Mouse (Mus musculus) cerebellum, adult 11-12 months (tissue): Measurements from ENCODE around the gene Plekhg5.
A peak's percentile ranks its signal among the peaks of the same experiment; 100 is the strongest.

Source experiments
- DNase-seq: peaks from one replicate; pipeline ENCODE4 v3.0.0; 2022

The Plekhg5 gene

GRCm38 (mm10) chr4:152097911-152098799, 25.9 kb downstream of the Plekhg5 start:
- DNase-seq, result no peak

GRCm38 (mm10) chr4:152100541-152100940, 28.2 kb downstream of the Plekhg5 start:
- no peak for DNase-seq

GRCm38 (mm10) chr4:152101081-152101653, 28.9 kb downstream of the Plekhg5 start:
- DNase-seq, result no peak

GRCm38 (mm10) chr4:152101921-152102320, 29.6 kb downstream of the Plekhg5 start:
- no peak for DNase-seq

DNA sequence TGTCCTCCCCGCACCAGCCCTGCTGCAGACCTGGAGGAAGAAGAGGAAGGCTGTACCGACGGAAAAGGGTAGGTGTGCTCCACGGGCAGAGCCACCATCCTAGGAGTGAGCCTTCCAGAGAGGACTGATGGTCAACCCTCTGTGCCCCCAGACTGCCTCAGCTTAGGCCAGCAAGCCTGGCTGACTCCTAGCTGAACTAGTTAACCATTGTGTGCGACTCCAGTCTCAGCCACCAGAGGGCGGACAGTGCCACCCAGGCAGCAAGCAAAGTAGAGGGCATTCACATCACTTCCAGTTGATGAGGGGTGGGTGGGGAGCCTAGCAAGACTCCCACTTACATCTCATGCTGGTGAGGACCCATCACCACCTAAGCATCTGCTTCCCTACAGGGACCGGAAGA, 30.7 kb downstream of the Plekhg5 start:
- DNase-seq, result no peak

DNA sequence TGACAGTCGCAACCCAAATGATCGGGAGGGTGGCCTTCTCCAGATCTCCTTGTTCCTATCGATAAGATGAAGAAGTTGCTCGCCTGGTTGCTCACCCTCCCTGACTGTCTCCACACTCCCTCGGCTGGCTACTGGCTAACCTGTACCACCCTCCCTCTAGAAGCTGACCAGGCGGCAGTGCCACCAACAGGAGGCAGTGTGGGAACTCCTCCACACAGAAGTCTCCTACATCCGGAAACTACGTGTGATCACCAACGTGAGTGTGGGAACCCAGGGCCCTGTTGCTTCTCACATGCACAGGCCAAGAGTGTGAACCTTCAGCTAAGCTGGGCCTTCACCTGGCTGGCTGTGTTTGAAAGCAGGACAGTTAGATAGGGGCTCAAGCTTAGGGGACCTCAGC, 34.4 kb downstream of the Plekhg5 start:
- no peak for DNase-seq

- DNase-seq, result no peak
Observed at GRCm38 (mm10) chr4:152107493-152107892, 35.2 kb downstream of the Plekhg5 start.

- DNase-seq, result peak; percentile 37
Observed at GRCm38 (mm10) chr4:152107971-152108509, 35.7 kb downstream of the Plekhg5 start.

GRCm38 (mm10) chr4:152108673-152109072, 36.4 kb downstream of the Plekhg5 start:
- DNase-seq, result no peak

GRCm38 (mm10) chr4:152109509-152109908, 37.2 kb downstream of the Plekhg5 start:
- no peak for DNase-seq

DNA sequence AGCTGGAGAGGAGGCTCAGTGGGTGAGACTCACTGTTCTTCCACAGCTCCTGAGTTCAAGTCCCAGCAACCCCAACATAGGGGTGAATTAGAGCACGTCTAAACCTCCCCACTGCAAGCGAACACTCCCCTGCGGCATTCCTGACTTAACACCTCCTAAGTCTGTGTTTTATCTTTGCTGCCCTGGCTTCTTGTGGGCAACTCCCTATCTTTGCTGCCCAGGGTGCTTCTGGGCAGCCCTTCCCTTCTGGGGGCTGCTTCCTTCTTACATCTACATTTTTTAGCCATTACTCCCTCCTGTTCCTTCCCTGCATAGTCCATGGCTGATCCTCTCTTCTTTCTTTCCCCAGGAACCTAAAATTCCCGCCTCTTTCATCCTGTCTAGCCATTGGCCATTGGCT, 38.4 kb downstream of the Plekhg5 start:
- no peak for DNase-seq

DNA sequence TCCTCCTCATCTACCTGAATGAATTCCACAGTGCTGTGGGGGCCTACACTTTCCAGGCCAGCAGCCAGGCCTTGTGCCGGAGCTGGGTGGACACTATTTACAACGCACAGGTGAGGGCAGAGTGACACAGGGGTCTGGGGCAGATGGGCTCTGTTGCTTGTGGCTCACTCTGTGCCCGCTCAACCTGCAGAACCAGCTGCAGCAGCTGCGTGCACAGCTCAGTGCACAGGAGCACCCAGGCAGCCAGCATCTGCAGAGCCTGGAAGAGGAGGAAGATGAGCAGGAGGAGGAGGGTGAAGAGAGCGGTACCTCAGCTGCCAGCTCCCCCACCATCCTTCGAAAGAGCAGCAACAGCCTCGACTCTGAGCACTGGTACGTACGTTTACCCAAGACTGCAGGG, 40.0 kb downstream of the Plekhg5 start:
- no peak for DNase-seq

GRCm38 (mm10) chr4:152114080-152114479, 41.8 kb downstream of the Plekhg5 start:
- DNase-seq, result no peak

GRCm38 (mm10) chr4:152115921-152116612, 43.8 kb downstream of the Plekhg5 start, which contains the start of gene Tnfrsf25:
TSS of gene Tnfrsf25 (plus strand) at chr4:152115934.
- no peak for DNase-seq

DNA sequence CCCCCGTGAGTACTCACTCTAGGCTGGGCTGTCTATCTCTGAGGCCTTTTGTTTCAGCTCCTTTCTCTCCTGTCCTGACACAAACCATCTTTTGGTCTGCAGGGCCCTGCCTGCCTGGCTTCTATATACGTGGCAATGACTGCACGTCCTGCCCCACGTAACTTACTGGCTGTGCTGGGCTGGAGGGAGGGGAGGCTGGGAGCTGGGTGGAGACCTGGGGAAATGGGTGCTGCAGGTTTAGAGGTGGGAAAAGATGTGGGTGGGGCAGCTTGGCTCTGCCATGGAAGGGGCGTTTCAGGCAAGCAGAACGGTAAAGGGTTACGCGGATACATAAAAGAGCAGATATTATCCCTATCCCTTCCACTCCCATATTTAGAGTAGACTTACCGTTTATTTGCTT, 45.2 kb downstream of the Plekhg5 start:
- DNase-seq, result no peak

GRCm38 (mm10) chr4:152119396-152120292, 47.3 kb downstream of the Plekhg5 start:
- no peak for DNase-seq

- no peak for DNase-seq
Observed at GRCm38 (mm10) chr4:152120311-152121182, 48.2 kb downstream of the Plekhg5 start.

DNA sequence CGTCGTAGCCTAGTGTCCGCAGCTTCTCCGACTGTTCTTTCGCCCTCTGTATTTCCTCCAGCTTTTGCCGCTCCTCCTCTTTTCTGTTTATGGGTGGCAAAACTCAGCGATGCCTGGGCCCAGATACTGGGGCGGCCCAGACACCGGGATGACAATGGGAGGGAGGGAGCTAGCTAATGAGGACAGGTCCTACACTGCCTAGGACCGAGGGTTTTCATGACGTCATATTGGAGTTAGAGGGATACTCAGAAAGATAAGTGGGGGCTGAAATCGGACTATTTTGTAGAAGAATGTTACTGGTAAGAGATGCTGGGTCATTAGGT, 48.8 kb downstream of the Plekhg5 start:
- no peak for DNase-seq

DNA sequence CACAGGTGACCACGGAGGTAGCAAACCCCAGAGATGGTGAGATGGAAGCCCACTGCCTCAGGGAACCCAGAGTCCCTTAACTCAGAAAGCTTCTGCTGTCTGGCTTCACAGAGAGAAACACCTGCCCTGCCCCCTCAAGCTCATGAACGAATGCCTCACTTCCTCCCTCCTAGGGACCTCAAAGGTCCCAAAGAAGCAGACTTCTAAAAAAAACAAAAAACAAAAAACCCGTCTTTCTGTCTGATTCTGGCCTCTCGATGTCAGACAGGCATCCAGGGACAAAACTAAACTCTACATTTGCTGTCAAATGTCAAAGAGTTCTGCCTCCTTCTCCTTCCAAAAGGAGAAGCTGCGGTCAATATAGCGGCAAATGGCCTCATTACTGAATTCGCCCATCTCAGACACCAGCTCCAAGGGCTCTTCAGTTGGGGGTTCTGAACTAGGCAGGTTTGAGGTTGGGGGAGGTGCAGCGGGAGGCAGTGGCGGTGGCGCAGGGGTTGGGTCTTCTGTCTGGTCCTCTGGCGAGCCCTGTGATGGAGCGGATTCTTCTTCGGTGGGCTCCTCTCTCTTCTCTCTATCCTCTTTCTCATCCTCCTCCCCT, 52.2 kb downstream of the Plekhg5 start:
- DNase-seq, result no peak

- DNase-seq, result peak; percentile 39
Observed at GRCm38 (mm10) chr4:152125161-152126025, 53.1 kb downstream of the Plekhg5 start.
